Mouse (Mus musculus): ENCODE measurements around the gene Jtb. TPM values are rescaled to one million over a fixed set of nuclear protein-coding genes. Genes with fewer than 3 reads are reported as not detected.

The Jtb gene
- 70.7 and 84.2 TPM in 2 replicates for polyA plus RNA-seq (2012; rRNA removed)

- H3K4me1 ChIP-seq (ENCODE audit: control insufficient read depth, insufficient read depth, insufficient read length, low read length): no peaks in the 10 kb centered on the region
- TF ChIP-seq CTCF (IDR thresholded peaks at IDR 0.05; ENCODE audit: extremely low read depth, insufficient read length, insufficient replicate concordance, low read depth, low read length) (no peak), POLR2A (IDR thresholded peaks at IDR 0.05; ENCODE audit: low read depth, low read length) (peak; percentile 94)
- H3K36me3 ChIP-seq (ENCODE audit: control insufficient read depth, insufficient read depth, low read length): peaks cover 22% of the 10 kb centered on the region
- H3K4me3 ChIP-seq (ENCODE audit: low read depth, low read length): peak within 1 kb of the TSS; percentile 82
- H3K27ac ChIP-seq (ENCODE audit: insufficient read depth, low read depth, low read length): peak within 1 kb of the TSS; percentile 79
- no peaks in the 10 kb centered on the region for H3K27me3 ChIP-seq (ENCODE audit: control insufficient read depth, insufficient read depth, low read length)
- under 1% methylated on average over 61 of the region's 61 CpGs for WGBS
Measured at GRCm38 (mm10) chr3:90231507-90232333, at the start of gene Jtb. Gene Jtb (plus strand): TSS chr3:90231597.

DNA sequence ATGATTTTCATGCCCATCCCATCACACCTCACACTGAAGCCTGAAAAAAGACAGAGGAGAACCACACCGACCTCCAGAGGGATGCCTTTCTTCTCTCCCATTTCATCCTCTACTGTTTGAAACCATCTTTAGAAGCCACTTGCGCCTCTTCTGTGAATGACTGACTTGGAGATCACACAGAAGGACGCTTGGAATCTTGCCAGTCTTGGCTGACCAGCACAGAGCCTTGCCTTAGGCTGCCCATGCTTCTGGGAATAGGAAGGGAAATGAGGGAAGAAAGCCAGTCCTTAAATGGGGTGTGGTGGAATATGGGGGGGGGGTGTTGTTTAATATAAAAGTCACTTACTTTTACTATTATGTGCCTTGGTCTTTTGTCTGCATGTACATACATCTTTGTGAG, 47.8 kb upstream of the Jtb start:
- Histone ChIP-seq H3K36me3 (ENCODE audit: control insufficient read depth, insufficient read depth, low read length) (no peaks in the 10 kb centered on the region), H3K4me3 (ENCODE audit: low read depth, low read length) (no peak overlapping the region), H3K27ac (ENCODE audit: insufficient read depth, low read depth, low read length) (no peak overlapping the region), H3K27me3 (ENCODE audit: control insufficient read depth, insufficient read depth, low read length) (no peaks in the 10 kb centered on the region), H3K4me1 (ENCODE audit: control insufficient read depth, insufficient read depth, insufficient read length, low read length) (no peaks in the 10 kb centered on the region)
- TF ChIP-seq CTCF (IDR thresholded peaks at IDR 0.05; ENCODE audit: extremely low read depth, insufficient read length, insufficient replicate concordance, low read depth, low read length) (no peak), POLR2A (IDR thresholded peaks at IDR 0.05; ENCODE audit: low read depth, low read length) (no peak)
- WGBS: 74% methylated on average over 3 of the region's 3 CpGs

DNA sequence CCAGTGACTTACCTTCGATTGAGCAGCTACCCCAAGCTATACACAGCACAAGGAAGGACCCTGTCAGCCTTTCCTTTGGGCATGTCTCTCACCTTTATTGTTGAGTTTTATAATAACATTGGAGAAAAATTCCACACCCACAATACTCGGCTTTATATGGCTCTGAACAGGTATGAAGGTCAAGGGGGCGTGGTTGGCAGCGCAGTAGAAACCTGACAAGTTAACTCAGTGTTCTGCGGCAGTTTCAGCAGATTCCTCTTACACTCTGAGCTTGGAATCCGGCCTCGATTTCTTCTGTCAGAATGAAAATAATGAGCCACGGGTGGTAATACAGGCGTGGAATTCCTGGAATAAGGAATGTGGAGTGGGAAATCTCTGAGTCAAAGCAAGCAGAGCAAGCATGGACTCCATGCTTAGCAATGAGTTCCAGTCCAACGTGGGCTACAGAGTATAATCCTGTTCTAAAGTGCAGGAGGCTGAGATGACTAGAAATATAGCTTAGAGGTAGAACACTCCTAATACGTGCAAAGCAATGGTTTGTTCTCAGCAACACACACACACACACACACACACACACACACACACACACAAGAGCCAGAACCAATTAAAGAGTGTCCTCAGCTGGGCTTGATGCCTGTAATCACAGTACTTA, 40.4 kb upstream of the Jtb start:
- H3K4me1 ChIP-seq (ENCODE audit: control insufficient read depth, insufficient read depth, insufficient read length, low read length): peaks cover 10% of the 10 kb centered on the region; the same call in 1 of the 2 replicates
- no peaks in the 10 kb centered on the region for H3K27me3 ChIP-seq (ENCODE audit: control insufficient read depth, insufficient read depth, low read length)
- no peaks in the 10 kb centered on the region for H3K36me3 ChIP-seq (ENCODE audit: control insufficient read depth, insufficient read depth, low read length)
- TF ChIP-seq CTCF (IDR thresholded peaks at IDR 0.05; ENCODE audit: extremely low read depth, insufficient read length, insufficient replicate concordance, low read depth, low read length) (no peak), POLR2A (IDR thresholded peaks at IDR 0.05; ENCODE audit: low read depth, low read length) (no peak)
- WGBS: 22% methylated on average over 11 of the region's 11 CpGs
- H3K27ac ChIP-seq (ENCODE audit: insufficient read depth, low read depth, low read length): no peak overlapping the region
- H3K4me3 ChIP-seq (ENCODE audit: low read depth, low read length): no peak overlapping the region

DNA sequence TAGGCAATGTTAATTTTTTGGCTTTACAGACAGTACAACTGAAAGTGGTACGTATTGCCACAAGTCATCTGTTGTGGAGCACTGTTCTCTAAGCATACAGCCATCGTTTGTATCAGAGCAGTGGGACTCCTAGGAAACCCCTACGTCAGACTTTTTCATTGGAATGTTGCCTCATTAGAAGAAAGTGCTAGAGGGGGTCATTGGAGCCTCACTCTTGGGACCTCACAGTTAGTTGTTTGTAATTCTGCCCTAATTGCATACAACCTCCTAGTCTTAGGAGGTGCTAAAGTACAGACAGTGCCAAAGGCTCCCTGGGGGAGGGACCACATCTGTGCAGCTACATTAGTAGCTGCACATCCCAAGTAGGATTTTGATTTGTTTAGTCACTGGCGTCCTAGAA, 36.6 kb upstream of the Jtb start:
- Histone ChIP-seq H3K4me1 (ENCODE audit: control insufficient read depth, insufficient read depth, insufficient read length, low read length) (peaks cover 10% of the 10 kb centered on the region; the same call in 1 of the 2 replicates), H3K36me3 (ENCODE audit: control insufficient read depth, insufficient read depth, low read length) (no peaks in the 10 kb centered on the region), H3K4me3 (ENCODE audit: low read depth, low read length) (no peak overlapping the region), H3K27me3 (ENCODE audit: control insufficient read depth, insufficient read depth, low read length) (no peaks in the 10 kb centered on the region), H3K27ac (ENCODE audit: insufficient read depth, low read depth, low read length) (no peak overlapping the region)
- WGBS: 76% methylated on average over 4 of the region's 4 CpGs
- TF ChIP-seq POLR2A (IDR thresholded peaks at IDR 0.05; ENCODE audit: low read depth, low read length) (no peak), CTCF (IDR thresholded peaks at IDR 0.05; ENCODE audit: extremely low read depth, insufficient read length, insufficient replicate concordance, low read depth, low read length) (no peak)

DNA sequence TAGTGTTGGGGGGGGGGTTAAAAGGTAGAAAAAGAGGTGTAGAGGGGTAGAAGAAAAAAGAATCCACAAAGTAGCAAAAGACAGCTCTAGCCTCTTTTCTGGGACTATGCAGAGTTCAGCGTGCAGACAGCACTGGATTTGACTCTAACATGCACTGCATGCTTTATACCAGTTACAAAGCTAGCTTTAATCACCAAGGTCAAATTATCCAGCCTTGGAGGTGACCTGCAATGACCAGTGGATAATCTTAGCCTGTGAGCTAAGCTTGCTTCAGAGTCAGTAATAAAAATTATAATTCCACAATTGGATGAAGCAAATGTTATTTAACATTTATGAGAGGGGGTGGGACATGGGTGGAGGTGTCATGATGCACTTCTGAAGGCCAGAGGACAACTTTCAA, 35.8 kb upstream of the Jtb start:
- Histone ChIP-seq H3K27me3 (ENCODE audit: control insufficient read depth, insufficient read depth, low read length) (no peaks in the 10 kb centered on the region), H3K4me3 (ENCODE audit: low read depth, low read length) (no peak overlapping the region), H3K36me3 (ENCODE audit: control insufficient read depth, insufficient read depth, low read length) (no peaks in the 10 kb centered on the region), H3K4me1 (ENCODE audit: control insufficient read depth, insufficient read depth, insufficient read length, low read length) (peaks cover 8% of the 10 kb centered on the region; the same call in 1 of the 2 replicates), H3K27ac (ENCODE audit: insufficient read depth, low read depth, low read length) (no peak overlapping the region)
- WGBS: 72% methylated on average over 1 of the region's 1 CpGs
- no peak for TF ChIP-seq CTCF (IDR thresholded peaks at IDR 0.05; ENCODE audit: extremely low read depth, insufficient read length, insufficient replicate concordance, low read depth, low read length)
- no peak for TF ChIP-seq POLR2A (IDR thresholded peaks at IDR 0.05; ENCODE audit: low read depth, low read length)

DNA sequence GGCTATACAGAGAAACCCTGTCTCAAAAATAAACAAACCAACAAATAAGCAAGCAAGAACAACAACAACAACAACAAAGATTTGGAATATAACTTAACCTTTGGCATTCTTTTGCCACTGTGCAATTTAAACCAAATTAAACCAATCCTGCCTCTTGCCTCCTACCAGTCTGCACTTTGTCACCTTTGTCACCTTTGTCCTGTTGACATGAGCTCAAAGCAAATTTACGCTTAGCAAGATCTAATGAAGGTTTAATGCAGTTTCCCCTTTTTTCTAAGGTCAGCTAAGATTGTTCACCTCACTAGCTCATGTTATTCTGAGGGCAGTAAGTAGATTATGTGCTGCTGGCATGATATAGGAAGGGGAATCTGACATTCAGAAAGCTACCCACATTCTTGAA, 33.8 kb upstream of the Jtb start:
- TF ChIP-seq CTCF (IDR thresholded peaks at IDR 0.05; ENCODE audit: extremely low read depth, insufficient read length, insufficient replicate concordance, low read depth, low read length) (no peak), POLR2A (IDR thresholded peaks at IDR 0.05; ENCODE audit: low read depth, low read length) (no peak)
- no peaks in the 10 kb centered on the region for H3K36me3 ChIP-seq (ENCODE audit: control insufficient read depth, insufficient read depth, low read length)
- WGBS: 31% methylated on average over 1 of the region's 1 CpGs
- no peaks in the 10 kb centered on the region for H3K27me3 ChIP-seq (ENCODE audit: control insufficient read depth, insufficient read depth, low read length)
- no peak overlapping the region for H3K27ac ChIP-seq (ENCODE audit: insufficient read depth, low read depth, low read length)
- no peaks in the 10 kb centered on the region for H3K4me1 ChIP-seq (ENCODE audit: control insufficient read depth, insufficient read depth, insufficient read length, low read length)
- no peak overlapping the region for H3K4me3 ChIP-seq (ENCODE audit: low read depth, low read length)

- Histone ChIP-seq H3K27me3 (ENCODE audit: control insufficient read depth, insufficient read depth, low read length) (no peaks in the 10 kb centered on the region), H3K36me3 (ENCODE audit: control insufficient read depth, insufficient read depth, low read length) (peaks cover 2% of the 10 kb centered on the region; the same call in 1 of the 2 replicates), H3K4me3 (ENCODE audit: low read depth, low read length) (no peak overlapping the region), H3K4me1 (ENCODE audit: control insufficient read depth, insufficient read depth, insufficient read length, low read length) (no peaks in the 10 kb centered on the region), H3K27ac (ENCODE audit: insufficient read depth, low read depth, low read length) (no peak overlapping the region)
- 39% methylated on average over 1 of the region's 1 CpGs for WGBS
- TF ChIP-seq POLR2A (IDR thresholded peaks at IDR 0.05; ENCODE audit: low read depth, low read length) (no peak), CTCF (IDR thresholded peaks at IDR 0.05; ENCODE audit: extremely low read depth, insufficient read length, insufficient replicate concordance, low read depth, low read length) (no peak)
Measured at GRCm38 (mm10) chr3:90202884-90203283, 28.5 kb upstream of the Jtb start.

Measured in small intestine, adult 2 months (tissue).